Mouse (Mus musculus): ENCODE data around the gene Ppp6r2. TPM values are rescaled to one million over a fixed set of nuclear protein-coding genes. Genes with fewer than 3 reads are reported as not detected.
A peak's percentile ranks its signal among the peaks of the same experiment; 100 is the strongest.

Gene Ppp6r2
- 62.8 and 67.7 TPM in 2 replicates for polyA plus RNA-seq (2015; fragmentation: Nextera tagmentation; extraction: Ambion mirVana)

GRCm38 (mm10) chr15:89210915-89211715 is at the start of gene Ppp6r2:
Ppp6r2 (plus strand) TSS chr15:89211553.
- Histone ChIP-seq H3K4me2 (peak within 1 kb of the TSS; percentile 79), H3K27ac (replicated peaks) (peak within 1 kb of the TSS; percentile 92), H3K4me1 (peaks cover 45% of the 10 kb centered on the region), H3K9me3 (replicated peaks) (no peaks in the 10 kb centered on the region), H3K36me3 (peaks cover 7% of the 10 kb centered on the region), H3K27me3 (replicated peaks) (no peaks in the 10 kb centered on the region), H3K9ac (replicated peaks) (peak within 1 kb of the TSS; percentile 99), H3K4me3 (replicated peaks) (peak within 1 kb of the TSS; percentile 97)
- ATAC-seq (ENCODE audit: low FRiP score), result peak; percentile 85
- WGBS, result 6% methylated on average over 28 of the region's 73 CpGs

GRCm38 (mm10) chr15:89165478-89165877 is 45.9 kb upstream of the Ppp6r2 start:
- Histone ChIP-seq H3K27me3 (replicated peaks) (no peaks in the 10 kb centered on the region), H3K4me3 (replicated peaks) (no peak overlapping the region), H3K4me2 (no peak overlapping the region), H3K4me1 (peaks cover 18% of the 10 kb centered on the region), H3K9ac (replicated peaks) (no peak overlapping the region), H3K36me3 (peaks cover 85% of the 10 kb centered on the region), H3K27ac (replicated peaks) (no peak overlapping the region), H3K9me3 (replicated peaks) (no peaks in the 10 kb centered on the region)
- WGBS, result 96% methylated on average over 12 of the region's 12 CpGs
- ATAC-seq (ENCODE audit: low FRiP score), result no peak

GRCm38 (mm10) chr15:89168922-89169321 is 42.4 kb upstream of the Ppp6r2 start:
- Histone ChIP-seq H3K4me2 (peak overlapping the region; percentile 34), H3K4me1 (peaks cover 49% of the 10 kb centered on the region), H3K9ac (replicated peaks) (0 out of 2 replicates have a peak overlapping the region, but pooled peaks have one; percentile 18), H3K27ac (replicated peaks) (peak overlapping the region; percentile 77), H3K4me3 (replicated peaks) (no peak overlapping the region), H3K9me3 (replicated peaks) (no peaks in the 10 kb centered on the region), H3K27me3 (replicated peaks) (no peaks in the 10 kb centered on the region), H3K36me3 (peaks cover 51% of the 10 kb centered on the region)
- no peak for ATAC-seq (ENCODE audit: low FRiP score)
- WGBS, result 60% methylated on average over 10 of the region's 10 CpGs

GRCm38 (mm10) chr15:89169431-89169830 is 41.9 kb upstream of the Ppp6r2 start:
- H3K9me3 ChIP-seq (replicated peaks), result no peaks in the 10 kb centered on the region
- no peak overlapping the region for H3K4me3 ChIP-seq (replicated peaks)
- H3K4me1 ChIP-seq, result peaks cover 54% of the 10 kb centered on the region
- peak overlapping the region; percentile 77 for H3K27ac ChIP-seq (replicated peaks)
- peak overlapping the region; percentile 18; the same call in 1 of the 2 replicates for H3K9ac ChIP-seq (replicated peaks)
- peaks cover 46% of the 10 kb centered on the region for H3K36me3 ChIP-seq
- WGBS, result 9% methylated on average over 10 of the region's 10 CpGs
- no peaks in the 10 kb centered on the region for H3K27me3 ChIP-seq (replicated peaks)
- H3K4me2 ChIP-seq, result peak overlapping the region; percentile 34
- ATAC-seq (ENCODE audit: low FRiP score), result peak; percentile 30; the same call in 1 of the 2 replicates

- peak overlapping the region; percentile 18; the same call in 1 of the 2 replicates for H3K9ac ChIP-seq (replicated peaks)
- ATAC-seq (ENCODE audit: low FRiP score), result no peak
- 73% methylated on average over 3 of the region's 3 CpGs for WGBS
- H3K4me1 ChIP-seq, result peaks cover 60% of the 10 kb centered on the region
- H3K4me2 ChIP-seq, result peak overlapping the region; percentile 34; the same call in 1 of the 2 replicates
- no peak overlapping the region for H3K4me3 ChIP-seq (replicated peaks)
- no peaks in the 10 kb centered on the region for H3K9me3 ChIP-seq (replicated peaks)
- H3K27me3 ChIP-seq (replicated peaks), result no peaks in the 10 kb centered on the region
- peak overlapping the region; percentile 77 for H3K27ac ChIP-seq (replicated peaks)
- H3K36me3 ChIP-seq, result peaks cover 39% of the 10 kb centered on the region
Observed at GRCm38 (mm10) chr15:89170102-89170501, 41.3 kb upstream of the Ppp6r2 start.

GRCm38 (mm10) chr15:89171526-89172051 is 39.8 kb upstream of the Ppp6r2 start:
- 0 out of 2 replicates have a peak overlapping the region, but pooled peaks have one; percentile 96 for H3K4me2 ChIP-seq
- H3K27ac ChIP-seq (replicated peaks), result no peak overlapping the region
- WGBS, result 88% methylated on average over 5 of the region's 5 CpGs
- no peak overlapping the region for H3K9ac ChIP-seq (replicated peaks)
- no peak overlapping the region for H3K4me3 ChIP-seq (replicated peaks)
- ATAC-seq (ENCODE audit: low FRiP score), result no peak
- H3K4me1 ChIP-seq, result peaks cover 75% of the 10 kb centered on the region
- peaks cover 24% of the 10 kb centered on the region for H3K36me3 ChIP-seq
- no peaks in the 10 kb centered on the region for H3K27me3 ChIP-seq (replicated peaks)
- H3K9me3 ChIP-seq (replicated peaks), result no peaks in the 10 kb centered on the region

- Histone ChIP-seq H3K4me1 (peaks cover 83% of the 10 kb centered on the region), H3K9me3 (replicated peaks) (no peaks in the 10 kb centered on the region), H3K36me3 (peaks cover 16% of the 10 kb centered on the region), H3K4me3 (replicated peaks) (peak overlapping the region; percentile 54), H3K4me2 (peak overlapping the region; percentile 96), H3K27ac (replicated peaks) (peak overlapping the region; percentile 81), H3K9ac (replicated peaks) (peak overlapping the region; percentile 65), H3K27me3 (replicated peaks) (no peaks in the 10 kb centered on the region)
- 27% methylated on average over 17 of the region's 17 CpGs for WGBS
- ATAC-seq (ENCODE audit: low FRiP score), result no peak
Observed at GRCm38 (mm10) chr15:89172276-89172935, 38.9 kb upstream of the Ppp6r2 start.

- peaks cover 91% of the 10 kb centered on the region for H3K4me1 ChIP-seq
- peak overlapping the region; percentile 65 for H3K9ac ChIP-seq (replicated peaks)
- peak overlapping the region; percentile 81 for H3K27ac ChIP-seq (replicated peaks)
- WGBS, result under 1% methylated on average over 62 of the region's 65 CpGs
- peak; percentile 47 for ATAC-seq (ENCODE audit: low FRiP score)
- H3K4me3 ChIP-seq (replicated peaks), result peak overlapping the region; percentile 54
- H3K27me3 ChIP-seq (replicated peaks), result no peaks in the 10 kb centered on the region
- peak overlapping the region; percentile 96 for H3K4me2 ChIP-seq
- H3K36me3 ChIP-seq, result peaks cover 7% of the 10 kb centered on the region
- no peaks in the 10 kb centered on the region for H3K9me3 ChIP-seq (replicated peaks)
Observed at GRCm38 (mm10) chr15:89173024-89173905, 38.1 kb upstream of the Ppp6r2 start.

- Histone ChIP-seq H3K9me3 (replicated peaks) (no peaks in the 10 kb centered on the region), H3K27ac (replicated peaks) (peak overlapping the region; percentile 81), H3K4me3 (replicated peaks) (peak overlapping the region; percentile 54), H3K9ac (replicated peaks) (peak overlapping the region; percentile 65), H3K4me2 (peak overlapping the region; percentile 96), H3K4me1 (peaks cover 96% of the 10 kb centered on the region), H3K36me3 (0 out of 2 replicates have a peak, but pooled peaks cover 5% of the 10 kb centered on the region), H3K27me3 (replicated peaks) (no peaks in the 10 kb centered on the region)
- WGBS, result 2% methylated on average over 15 of the region's 15 CpGs
- peak; percentile 45 for ATAC-seq (ENCODE audit: low FRiP score)
Observed at GRCm38 (mm10) chr15:89173906-89174214, 37.5 kb upstream of the Ppp6r2 start.

- Histone ChIP-seq H3K27me3 (replicated peaks) (no peaks in the 10 kb centered on the region), H3K4me3 (replicated peaks) (no peak overlapping the region), H3K4me1 (peaks cover 95% of the 10 kb centered on the region), H3K9ac (replicated peaks) (no peak overlapping the region), H3K4me2 (no peak overlapping the region; the same call in 1 of the 2 replicates), H3K27ac (replicated peaks) (no peak overlapping the region), H3K36me3 (0 out of 2 replicates have a peak, but pooled peaks cover 4% of the 10 kb centered on the region), H3K9me3 (replicated peaks) (no peaks in the 10 kb centered on the region)
- no peak for ATAC-seq (ENCODE audit: low FRiP score)
- WGBS, result 60% methylated on average over 11 of the region's 11 CpGs
Observed at GRCm38 (mm10) chr15:89174889-89175339, 36.4 kb upstream of the Ppp6r2 start.

Measured in neural tube, embryonic 15.5 days (tissue).